In genomic region chr1:34069514-34070290, GRCm38 (mm10) we compare ENCODE assay signal across 27 mouse cellular contexts.
DNase-seq lines count a peak whose midpoint lies in the region; ATAC-seq and TF ChIP-seq lines count a peak whose summit lies in the region.
"Had no signal": no experiment of that assay in that cellular context is flagged by ENCODE, and none has a peak within 500 bp of the region (broad histone marks: within the 10 kb centered on the region; RNA-seq: fewer than 3 reads in every experiment).

No protein-coding gene starts in this region.

- in situ Hi-C loops in ES-E14 (cut with MboI; ENCODE audit: low sequenced_read_pairs in 2 of 2, unreplicated experiment in 2 of 2): no loop called here

- WGBS in heart, embryonic 12.5 days: 74% methylated on average over 10 of the region's 10 CpGs
- 88% methylated on average over 10 of the region's 10 CpGs for WGBS in midbrain, embryonic 11.5 days
- 85% methylated on average over 10 of the region's 10 CpGs for WGBS in midbrain, embryonic 14.5 days
- 89% methylated on average over 10 of the region's 10 CpGs for WGBS in intestine, embryonic 15.5 days

- H3K27me3 ChIP-seq in heart, embryonic 12.5 days (replicated peaks): no peaks in the 10 kb centered on the region
- H3K27me3 ChIP-seq in midbrain, embryonic 11.5 days (ENCODE audit: control insufficient read depth, insufficient read depth, low read length): no peaks in the 10 kb centered on the region
- H3K27me3 ChIP-seq in midbrain, embryonic 14.5 days (ENCODE audit: control insufficient read depth, insufficient read depth, low read length): no peaks in the 10 kb centered on the region
- no peaks in the 10 kb centered on the region for H3K27me3 ChIP-seq in E14TG2a.4 (ENCODE audit: insufficient read depth, low read length)
- no peaks in the 10 kb centered on the region for H3K27me3 ChIP-seq in intestine, embryonic 15.5 days (replicated peaks)
- H3K27me3 ChIP-seq: embryonic facial prominence, embryonic 13.5 days; embryonic facial prominence, embryonic 15.5 days; forebrain, embryonic 12.5 days; Patski had no signal

- no peak overlapping the region for H3K4me2 ChIP-seq in heart, embryonic 12.5 days
- H3K4me2 ChIP-seq in midbrain, embryonic 11.5 days: no peak overlapping the region
- H3K4me2 ChIP-seq in midbrain, embryonic 14.5 days (ENCODE audit: low read length): no peak overlapping the region
- no peak overlapping the region for H3K4me2 ChIP-seq in intestine, embryonic 15.5 days (replicated peaks)
- H3K4me2 ChIP-seq: embryonic facial prominence, embryonic 13.5 days; embryonic facial prominence, embryonic 15.5 days; forebrain, embryonic 12.5 days had no signal

- no peak overlapping the region for H3K9ac ChIP-seq in heart, embryonic 12.5 days
- no peak overlapping the region for H3K9ac ChIP-seq in midbrain, embryonic 11.5 days (ENCODE audit: low read length)
- no peak overlapping the region for H3K9ac ChIP-seq in midbrain, embryonic 14.5 days (replicated peaks; ENCODE audit: low read length)
- H3K9ac ChIP-seq in ES-E14 (ENCODE audit: insufficient read depth, low read depth, low read length, poor library complexity, severe bottlenecking): no peak overlapping the region; the same call in 1 of the 2 replicates
- no peak overlapping the region for H3K9ac ChIP-seq in intestine, embryonic 15.5 days
- H3K9ac ChIP-seq: embryonic facial prominence, embryonic 13.5 days; embryonic facial prominence, embryonic 15.5 days; forebrain, embryonic 12.5 days had no signal

- H3K4me3 ChIP-seq in heart, embryonic 12.5 days: no peak overlapping the region
- no peak overlapping the region for H3K4me3 ChIP-seq in midbrain, embryonic 11.5 days (ENCODE audit: low read depth, low read length)
- H3K4me3 ChIP-seq in midbrain, embryonic 14.5 days (replicated peaks; ENCODE audit: low read depth, low read length): no peak overlapping the region
- H3K4me3 ChIP-seq in E14TG2a.4 (replicated peaks; ENCODE audit: low read length) (peak overlapping the region; percentile 41), ES-E14 (ENCODE audit: insufficient read depth in 1 of 2, low read depth in 1 of 2, low read length in 2 of 2, poor library complexity in 1 of 2, severe bottlenecking in 1 of 2) (peak overlapping the region in 1 of 2 experiments; percentile 2; a peak in 1 of 4 replicates)
- no peak overlapping the region for H3K4me3 ChIP-seq in intestine, embryonic 15.5 days (replicated peaks)
- H3K4me3 ChIP-seq: embryonic facial prominence, embryonic 13.5 days; embryonic facial prominence, embryonic 15.5 days; erythroblast, embryonic 14.5 days; forebrain, embryonic 10.5 days; forebrain, embryonic 12.5 days had no signal

- no peak for ATAC-seq in heart, embryonic 12.5 days (ENCODE audit: insufficient number of reproducible peaks, low FRiP score)
- no peak for ATAC-seq in midbrain, embryonic 11.5 days (ENCODE audit: low FRiP score)
- no peak for ATAC-seq in midbrain, embryonic 14.5 days (ENCODE audit: low FRiP score, low TSS enrichment)
- ATAC-seq in intestine, embryonic 15.5 days: no peak
- ATAC-seq: activated CD4-positive, CD25-positive, alpha-beta regulatory T cell, adult 4 months; forebrain, embryonic 14.5 days; forebrain, embryonic 16.5 days; Patski had no signal

- H3K4me1 ChIP-seq in heart, embryonic 12.5 days (replicated peaks): peaks cover 66% of the 10 kb centered on the region
- H3K4me1 ChIP-seq in midbrain, embryonic 11.5 days (ENCODE audit: control insufficient read depth, insufficient read depth, low read length): peaks cover 10% of the 10 kb centered on the region
- H3K4me1 ChIP-seq in midbrain, embryonic 14.5 days (ENCODE audit: control insufficient read depth, insufficient read depth, low read length): peaks cover 10% of the 10 kb centered on the region; the same call in 1 of the 2 replicates
- H3K4me1 ChIP-seq in E14TG2a.4 (replicated peaks; ENCODE audit: low read depth, low read length): peaks cover 96% of the 10 kb centered on the region
- H3K4me1 ChIP-seq in ES-E14 (ENCODE audit: control insufficient read depth in 2 of 2, insufficient read depth in 2 of 2, low read length in 2 of 2, poor library complexity in 1 of 2): peaks cover 23 to 26% of the 10 kb centered on the region in 2 experiments
- no peaks in the 10 kb centered on the region for H3K4me1 ChIP-seq in intestine, embryonic 15.5 days (replicated peaks)

- no peak for DNase-seq in heart, postnatal 4 days
- peak; percentile 71 for DNase-seq in midbrain, embryonic 11.5 days (ENCODE audit: low spot score, missing footprints)
- no peak for DNase-seq in midbrain, embryonic 14.5 days
- no peak for DNase-seq in ES-E14 (ENCODE audit: low read depth, low spot score)
- no peak for DNase-seq in thymus, postnatal 0 days (ENCODE audit: low spot score)
- DNase-seq: adrenal gland, adult 8-10 months; adrenal gland, postnatal 14 days; adrenal gland, postnatal 36 days; cerebellum, adult 18-20 months; cerebellum, adult 8-10 months; cerebellum, adult 9-11 months; cerebellum, postnatal 14 days; cerebellum, postnatal 36 days; embryo, embryonic 11 days had no signal

- no peaks in the 10 kb centered on the region for H3K9me3 ChIP-seq in heart, embryonic 12.5 days (replicated peaks)
- H3K9me3 ChIP-seq in midbrain, embryonic 11.5 days (ENCODE audit: control insufficient read depth, low read length): no peaks in the 10 kb centered on the region
- no peaks in the 10 kb centered on the region for H3K9me3 ChIP-seq in midbrain, embryonic 14.5 days (ENCODE audit: control insufficient read depth, low read length)
- H3K9me3 ChIP-seq in E14TG2a.4 (ENCODE audit: low read length) (no peaks in the 10 kb centered on the region), ES-E14 (ENCODE audit: control insufficient read depth, insufficient read depth, low read depth, low read length) (no peaks in the 10 kb centered on the region)
- no peaks in the 10 kb centered on the region for H3K9me3 ChIP-seq in intestine, embryonic 15.5 days
- H3K9me3 ChIP-seq: embryonic facial prominence, embryonic 13.5 days; embryonic facial prominence, embryonic 15.5 days; forebrain, embryonic 10.5 days; forebrain, embryonic 12.5 days; G1E had no signal

- H3K27ac ChIP-seq in heart, embryonic 12.5 days (ENCODE audit: poor library complexity, severe bottlenecking): peak overlapping the region; percentile 39; the same call in 1 of the 2 replicates
- no peak overlapping the region for H3K27ac ChIP-seq in midbrain, embryonic 11.5 days (ENCODE audit: low read depth, low read length)
- no peak overlapping the region for H3K27ac ChIP-seq in midbrain, embryonic 14.5 days (replicated peaks; ENCODE audit: low read depth, low read length)
- peak overlapping the region; percentile 84; the same call in 1 of the 2 replicates for H3K27ac ChIP-seq in ES-E14 (ENCODE audit: insufficient read depth, low read depth, low read length, poor library complexity, severe bottlenecking)
- no peak overlapping the region for H3K27ac ChIP-seq in intestine, embryonic 15.5 days
- H3K27ac ChIP-seq: embryonic facial prominence, embryonic 13.5 days; embryonic facial prominence, embryonic 15.5 days; forebrain, embryonic 10.5 days; forebrain, embryonic 12.5 days had no signal

- no peak for TF ChIP-seq CTCF in E14TG2a.4 (conservative IDR thresholded peaks at IDR 0.05; ENCODE audit: low read length)

- H3K36me3 ChIP-seq in heart, embryonic 12.5 days: no peaks in the 10 kb centered on the region
- H3K36me3 ChIP-seq in midbrain, embryonic 11.5 days (ENCODE audit: control insufficient read depth, insufficient read depth, low read length): no peaks in the 10 kb centered on the region
- H3K36me3 ChIP-seq in midbrain, embryonic 14.5 days (ENCODE audit: control insufficient read depth, insufficient read depth, low read length): no peaks in the 10 kb centered on the region
- H3K36me3 ChIP-seq in E14TG2a.4 (ENCODE audit: insufficient read depth, low read length) (no peaks in the 10 kb centered on the region), ES-E14 (ENCODE audit: control insufficient read depth, insufficient read depth, low read length, poor library complexity, severe bottlenecking) (no peaks in the 10 kb centered on the region)
- H3K36me3 ChIP-seq in intestine, embryonic 15.5 days: no peaks in the 10 kb centered on the region
- H3K36me3 ChIP-seq: embryonic facial prominence, embryonic 13.5 days; embryonic facial prominence, embryonic 15.5 days; forebrain, embryonic 10.5 days; forebrain, embryonic 12.5 days; G1E had no signal

TF ChIP-seq in ES-E14, 5 proteins besides CTCF, POLR2A, EP300 and RAD21:
- no peak for TF ChIP-seq ZC3H11A (IDR thresholded peaks at IDR 0.05; ENCODE audit: borderline replicate concordance, low read depth, low read length)
- TF ChIP-seq ZNF384 (IDR thresholded peaks at IDR 0.05; ENCODE audit: low read depth, low read length): no peak
- TF ChIP-seq HCFC1 (IDR thresholded peaks at IDR 0.05; ENCODE audit: borderline replicate concordance, insufficient read depth, low read length): no peak
- peak; percentile 67 for TF ChIP-seq MAFK (IDR thresholded peaks at IDR 0.05; ENCODE audit: insufficient read depth, low read depth, low read length)
- no peak for TF ChIP-seq CHD2 (IDR thresholded peaks at IDR 0.05; ENCODE audit: low read depth, low read length)

Comparison
In these comparisons a context has a peak if more than half of its experiments do, and no peak if none do; other contexts are left out.
1. H3K27ac ChIP-seq: peak in heart, embryonic 12.5 days (single experiment) and ES-E14 (single experiment); none in midbrain, embryonic 11.5 days (single experiment), midbrain, embryonic 14.5 days (single experiment) and intestine, embryonic 15.5 days (single experiment).